Comparison of ENCODE assay signal across 9 mouse cellular contexts in the genomic region with DNA sequence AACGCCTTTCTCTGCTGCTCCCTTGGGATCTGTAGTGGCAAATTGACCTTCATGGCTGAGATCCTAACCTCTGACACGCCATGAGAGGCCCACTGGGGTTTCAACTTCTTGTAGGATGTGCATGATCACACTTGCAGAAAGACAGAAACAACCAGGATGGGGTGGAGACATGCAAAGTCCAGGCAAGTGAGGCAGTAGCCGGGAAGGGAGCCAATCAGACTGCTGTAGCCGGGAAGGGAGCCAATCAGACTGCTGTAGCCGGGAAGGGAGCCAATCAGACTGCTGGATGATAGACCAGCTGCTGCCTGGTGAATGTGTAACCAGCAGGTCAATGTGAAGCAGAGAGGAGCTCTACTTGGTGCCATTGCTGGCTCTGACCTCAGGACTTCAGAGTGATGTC. TPM values are rescaled to one million over a fixed set of nuclear protein-coding genes. Genes with fewer than 3 reads are reported as not detected.
DNase-seq lines count a peak whose midpoint lies in the region; ATAC-seq lines count a peak whose summit lies in the region.
"Had no signal": no experiment of that assay in that cellular context is flagged by ENCODE, and none has a peak within 500 bp of the region (broad histone marks: within the 10 kb centered on the region; RNA-seq: fewer than 3 reads in every experiment).

No protein-coding gene starts in this region.

- WGBS in forebrain, embryonic 14.5 days: 82% methylated on average over 5 of the region's 5 CpGs
- 80% methylated on average over 5 of the region's 5 CpGs for WGBS in forebrain, embryonic 12.5 days
- 80% methylated on average over 5 of the region's 5 CpGs for WGBS in neural tube, embryonic 12.5 days

- 0 out of 2 replicates have a peak, but pooled peaks cover under 1% of the 10 kb centered on the region for H3K36me3 ChIP-seq in forebrain, embryonic 14.5 days (ENCODE audit: control insufficient read depth, insufficient read depth, low read length)
- H3K36me3 ChIP-seq in forebrain, embryonic 12.5 days (replicated peaks): 0 out of 2 replicates have a peak, but pooled peaks cover under 1% of the 10 kb centered on the region
- H3K36me3 ChIP-seq in neural tube, embryonic 12.5 days: peaks cover 2% of the 10 kb centered on the region; the same call in 1 of the 2 replicates

- no peak overlapping the region for H3K9ac ChIP-seq in forebrain, embryonic 14.5 days (ENCODE audit: low read length)
- H3K9ac ChIP-seq in forebrain, embryonic 12.5 days: no peak overlapping the region
- no peak overlapping the region for H3K9ac ChIP-seq in neural tube, embryonic 12.5 days

- no peak overlapping the region for H3K4me2 ChIP-seq in forebrain, embryonic 14.5 days (ENCODE audit: low read length)
- no peak overlapping the region for H3K4me2 ChIP-seq in forebrain, embryonic 12.5 days
- no peak overlapping the region for H3K4me2 ChIP-seq in neural tube, embryonic 12.5 days (replicated peaks)

- peak; percentile 60; the same call in 1 of the 2 replicates for ATAC-seq in forebrain, embryonic 14.5 days
- no peak for ATAC-seq in forebrain, embryonic 12.5 days (ENCODE audit: low FRiP score)
- peak; percentile 50; the same call in 1 of the 2 replicates for ATAC-seq in neural tube, embryonic 12.5 days (ENCODE audit: low FRiP score, low read depth)
- peak; percentile 84 for ATAC-seq in neutrophil, adult 5-6 weeks (ENCODE audit: extremely low read depth, insufficient number of reproducible peaks, low FRiP score, poor library complexity, severe bottlenecking)

- no peak overlapping the region for H3K27ac ChIP-seq in forebrain, embryonic 14.5 days (ENCODE audit: low read depth, low read length)
- no peak overlapping the region for H3K27ac ChIP-seq in forebrain, embryonic 12.5 days
- H3K27ac ChIP-seq in neural tube, embryonic 12.5 days: no peak overlapping the region

- H3K4me1 ChIP-seq in forebrain, embryonic 14.5 days (ENCODE audit: control insufficient read depth, insufficient read depth, low read length): no peaks in the 10 kb centered on the region
- H3K4me1 ChIP-seq in forebrain, embryonic 12.5 days: no peaks in the 10 kb centered on the region
- H3K4me1 ChIP-seq in neural tube, embryonic 12.5 days: no peaks in the 10 kb centered on the region

- H3K4me3 ChIP-seq in forebrain, embryonic 14.5 days (ENCODE audit: low read depth, low read length): no peak overlapping the region
- H3K4me3 ChIP-seq in forebrain, embryonic 12.5 days (replicated peaks): no peak overlapping the region
- H3K4me3 ChIP-seq in neural tube, embryonic 12.5 days: no peak overlapping the region

- no peaks in the 10 kb centered on the region for H3K9me3 ChIP-seq in forebrain, embryonic 14.5 days (replicated peaks; ENCODE audit: control insufficient read depth, low read length)
- no peaks in the 10 kb centered on the region for H3K9me3 ChIP-seq in forebrain, embryonic 12.5 days
- no peaks in the 10 kb centered on the region for H3K9me3 ChIP-seq in neural tube, embryonic 12.5 days

- DNase-seq in forebrain, embryonic 14.5 days (ENCODE audit: low spot score): no peak
- no peak for DNase-seq in neural tube, embryonic 10.5 days (ENCODE audit: extremely low spot score, low spot score)
- DNase-seq in kidney, adult 11 months: peak; percentile 82
- DNase-seq in retina, postnatal 1 day: no peak
- no peak for DNase-seq in T-cell, adult 2 months (ENCODE audit: low spot score)

- H3K27me3 ChIP-seq in forebrain, embryonic 14.5 days (replicated peaks; ENCODE audit: control insufficient read depth, insufficient read depth, low read length): no peaks in the 10 kb centered on the region
- no peaks in the 10 kb centered on the region for H3K27me3 ChIP-seq in forebrain, embryonic 12.5 days
- no peaks in the 10 kb centered on the region for H3K27me3 ChIP-seq in neural tube, embryonic 12.5 days (replicated peaks)

RNA-seq across cellular contexts. Expression of a gene that starts 11.3 kb away (rescaled TPM):
- 152 and 191 TPM in 2 replicates for polyA plus RNA-seq in forebrain, embryonic 14.5 days (2014; fragmentation: Nextera tagmentation; extraction: Ambion mirVana)
- polyA plus RNA-seq in forebrain, embryonic 12.5 days (2016; fragmentation: Nextera tagmentation; extraction: Ambion mirVana): 103 and 106 TPM in 2 replicates
- polyA plus RNA-seq in neural tube, embryonic 12.5 days (2016; fragmentation: Nextera tagmentation; extraction: Ambion mirVana): 93.3 TPM in 2 replicates
- 93.8 and 111 TPM in 2 replicates for total RNA-seq in neutrophil, adult 5-6 weeks (2017)

RNA-seq across cellular contexts. Expression of a gene that starts 49.2 kb away (rescaled TPM):
- not detected in 2 replicates for polyA plus RNA-seq in forebrain, embryonic 14.5 days (2014; fragmentation: Nextera tagmentation; extraction: Ambion mirVana)
- polyA plus RNA-seq in forebrain, embryonic 12.5 days (2016; fragmentation: Nextera tagmentation; extraction: Ambion mirVana): 0.09 TPM in 1 of 2 replicates, not detected in the other
- polyA plus RNA-seq in neural tube, embryonic 12.5 days (2016; fragmentation: Nextera tagmentation; extraction: Ambion mirVana): 0.15 TPM in 1 of 2 replicates, not detected in the other
- 14.0 and 14.1 TPM in 2 replicates for total RNA-seq in neutrophil, adult 5-6 weeks (2017)
- polyA plus RNA-seq: limb, embryonic 11.5 days had no signal
